Mouse (Mus musculus) heart, adult 9 months (tissue): Measurements from ENCODE around the gene Macrod2.

ENCODE experiments used
- DNase-seq, 2 experiments: peaks; one replicate each; pipeline ENCODE4 v3.0.0; 2022; ENCODE audit warnings: low spot score in 2 of 2

Macrod2 gene

GRCm38 (mm10) chr2:140395179-140395578 lies at the start of gene Macrod2:
TSS of gene Macrod2 (plus strand) at chr2:140395309.
- peak; percentile 97 to 98 for DNase-seq

DNA sequence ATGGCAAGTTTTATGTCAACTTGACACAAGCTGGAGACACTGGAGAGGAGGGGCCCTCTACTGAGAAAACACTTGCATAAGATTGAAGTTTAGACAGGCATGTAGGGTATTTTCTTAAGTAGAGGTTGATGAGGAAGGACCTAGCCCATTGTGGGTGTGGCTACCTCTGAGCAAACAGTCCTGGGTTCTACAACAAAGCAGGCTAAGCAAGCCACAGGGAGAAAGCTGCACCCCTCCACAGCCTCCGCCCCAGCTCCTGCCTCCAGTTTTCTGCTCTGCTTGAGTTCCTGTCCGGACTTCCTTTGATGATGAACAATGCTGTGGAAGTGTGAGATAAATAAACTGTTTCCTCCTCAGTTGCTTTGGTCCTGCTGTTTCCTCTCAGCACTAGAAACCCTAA lies 35.2 kb upstream of the Macrod2 start:
- DNase-seq, result no peak

DNA sequence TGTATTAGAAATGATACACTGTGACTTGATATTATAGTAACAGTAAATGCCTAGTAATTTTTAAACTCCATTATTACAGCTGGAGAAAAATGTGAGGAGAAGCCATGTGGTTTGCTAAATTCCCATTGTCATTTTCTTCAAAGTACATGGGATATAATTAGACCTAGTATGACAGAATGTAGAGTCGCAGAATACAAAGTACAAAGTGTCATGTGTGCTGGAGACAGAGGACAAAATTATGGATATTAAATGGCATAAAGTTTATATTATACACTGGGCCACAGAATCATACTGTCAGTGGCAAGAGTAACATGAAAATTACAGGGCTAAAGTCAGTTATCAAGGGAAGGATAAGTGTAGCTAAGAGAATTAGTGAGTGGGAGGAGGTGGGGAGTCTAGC lies 30.3 kb upstream of the Macrod2 start:
- DNase-seq, result no peak

DNA sequence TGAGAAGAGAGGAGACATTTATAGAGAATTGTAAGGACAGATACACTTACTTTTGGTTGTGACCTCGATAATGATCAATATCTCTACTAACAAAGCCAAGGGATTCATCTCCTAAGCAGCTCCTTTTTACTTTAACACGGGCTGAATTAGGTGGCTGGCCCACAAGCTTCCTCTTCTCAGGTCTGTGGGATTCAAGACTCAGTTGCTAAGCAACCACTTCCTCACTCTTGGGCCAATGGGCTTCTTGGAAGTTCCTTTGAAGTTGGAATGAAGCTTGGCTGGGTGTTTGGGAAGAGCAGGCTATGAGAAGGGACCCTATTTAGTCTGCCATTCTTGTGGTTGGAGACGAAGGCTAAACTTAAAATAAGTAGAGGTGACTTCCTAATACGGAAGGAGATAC lies 5.6 kb upstream of the Macrod2 start, which contains the start of gene Sel1l2:
Sel1l2 (minus strand) TSS at position 182 of the 400 bp plus-strand sequence.
- DNase-seq, result no peak

DNA sequence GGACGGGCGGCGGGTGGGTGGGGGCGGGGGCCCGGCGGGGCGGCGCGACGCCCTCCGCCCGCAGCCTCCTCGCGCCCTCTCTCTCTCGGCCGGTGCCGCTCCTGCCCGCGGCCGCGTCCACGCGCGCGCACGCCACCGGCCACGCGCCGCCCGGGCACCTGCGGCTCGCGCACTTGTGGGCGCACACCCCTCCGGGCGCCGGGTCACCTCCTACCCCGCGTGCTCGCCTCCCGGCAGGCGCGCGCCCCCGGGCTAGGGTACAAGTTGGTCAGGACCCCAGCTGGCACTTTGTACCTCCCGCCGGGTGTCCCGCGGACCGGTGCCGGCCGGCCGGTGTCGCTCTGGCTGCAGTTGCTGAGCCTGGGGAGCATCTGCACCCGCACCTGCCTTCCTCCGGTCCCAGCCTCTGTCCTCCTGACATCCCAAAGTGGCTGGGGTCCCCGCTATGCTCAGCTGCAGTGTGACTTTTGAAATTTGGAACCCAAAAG lies 679 bp downstream of the Macrod2 start:
- DNase-seq, result peak; percentile 5 to 7

DNA sequence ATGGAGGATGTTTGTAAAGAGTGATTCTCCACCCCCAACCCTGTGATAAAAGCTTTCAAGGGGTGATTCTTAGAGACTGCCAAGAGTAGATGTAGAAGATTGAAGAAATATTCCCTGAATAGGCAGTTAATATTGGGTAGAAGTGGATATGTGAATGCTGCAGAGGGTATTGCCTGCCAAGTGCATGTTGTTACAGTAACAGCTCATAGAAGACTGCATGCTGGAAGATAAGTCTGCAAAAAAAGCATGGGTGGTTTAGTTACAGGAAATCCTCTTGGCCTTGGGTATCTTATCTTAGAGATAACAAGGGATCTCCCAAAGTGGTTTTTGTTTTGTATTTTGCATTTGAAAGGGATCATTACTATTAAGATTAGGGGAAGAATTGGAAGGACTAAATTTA lies 30.7 kb downstream of the Macrod2 start:
- DNase-seq, result no peak

GRCm38 (mm10) chr2:140427283-140427682 lies 32.2 kb downstream of the Macrod2 start:
- no peak for DNase-seq

GRCm38 (mm10) chr2:140439081-140439480 lies 44.0 kb downstream of the Macrod2 start:
- no peak for DNase-seq

DNA sequence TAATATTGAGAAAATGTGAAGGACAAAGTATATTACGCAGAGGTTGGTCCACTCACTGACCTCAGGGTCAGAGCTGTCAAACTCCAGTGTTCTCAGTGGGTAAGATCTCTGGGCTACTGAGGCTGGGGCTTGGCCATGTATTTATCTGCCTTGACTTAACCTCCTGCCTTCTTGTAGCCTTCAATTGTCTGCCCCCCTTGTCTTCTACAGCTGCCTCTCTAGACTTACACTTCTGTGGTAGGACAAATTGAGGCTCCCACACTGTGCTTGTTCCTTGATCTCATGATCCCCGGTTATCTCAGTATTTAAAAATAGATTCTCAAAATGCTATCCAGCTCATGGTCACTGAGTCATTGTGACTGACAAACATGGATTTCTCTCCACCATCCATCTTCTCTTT lies 53.5 kb downstream of the Macrod2 start:
- no peak for DNase-seq

DNA sequence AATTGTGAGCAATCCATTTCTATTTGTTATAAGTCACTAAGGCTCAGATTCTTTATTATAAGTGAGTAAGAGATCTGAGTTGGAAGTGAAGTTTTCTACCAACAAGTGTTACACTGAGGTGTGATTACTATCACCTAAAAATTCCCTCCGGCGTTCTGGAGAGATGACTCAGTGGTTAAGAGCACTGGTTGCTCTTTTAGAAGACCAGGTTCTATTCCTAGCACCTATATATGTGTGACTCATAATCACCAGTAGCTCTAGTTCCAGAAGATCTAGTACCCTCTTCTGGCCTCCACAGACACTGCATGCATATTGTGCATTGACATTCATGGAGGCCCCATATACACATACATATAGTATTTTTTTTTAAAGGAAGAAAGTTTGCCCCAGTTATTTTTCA lies 80.7 kb downstream of the Macrod2 start:
- no peak for DNase-seq

DNA sequence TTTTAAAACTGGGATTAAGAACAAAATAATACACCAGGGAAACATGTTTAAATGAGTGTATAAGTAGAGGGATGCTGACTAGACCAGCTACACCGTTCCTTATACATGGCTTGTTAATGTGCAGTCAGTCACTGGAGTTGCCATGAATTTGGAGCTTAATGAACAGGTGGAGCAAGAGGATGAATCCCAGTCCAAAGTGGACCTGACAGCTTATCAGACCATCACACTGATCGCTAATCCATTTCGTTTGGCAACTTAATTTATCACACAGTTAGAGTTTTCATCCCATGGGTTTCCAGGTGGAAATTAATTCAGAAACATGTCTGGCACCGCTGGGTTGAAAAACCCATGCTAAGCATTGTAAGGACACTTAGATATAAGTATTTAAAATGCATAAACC lies 81.8 kb downstream of the Macrod2 start:
- DNase-seq, result no peak

DNA sequence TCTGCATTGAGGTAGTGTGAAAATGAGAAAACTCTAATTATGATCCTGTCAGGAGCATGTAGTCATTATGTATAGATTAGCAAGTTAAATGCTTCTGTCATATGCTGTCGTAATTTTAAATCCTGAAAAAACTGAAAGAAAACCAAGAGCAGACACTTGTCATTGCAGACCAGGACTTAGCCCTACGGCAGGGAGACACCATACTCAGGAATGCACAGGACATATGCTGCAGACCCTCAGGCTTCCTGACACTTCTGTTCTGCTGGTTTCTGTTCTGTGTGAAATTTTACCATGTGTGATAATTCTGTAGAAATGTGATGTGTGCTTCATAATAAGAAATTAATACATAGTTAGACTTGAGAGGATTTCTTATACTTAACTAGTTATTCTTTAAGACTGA lies 87.5 kb downstream of the Macrod2 start:
- DNase-seq, result no peak

- DNase-seq, result no peak
Measured at GRCm38 (mm10) chr2:140497688-140498087, 102.6 kb downstream of the Macrod2 start.

DNA sequence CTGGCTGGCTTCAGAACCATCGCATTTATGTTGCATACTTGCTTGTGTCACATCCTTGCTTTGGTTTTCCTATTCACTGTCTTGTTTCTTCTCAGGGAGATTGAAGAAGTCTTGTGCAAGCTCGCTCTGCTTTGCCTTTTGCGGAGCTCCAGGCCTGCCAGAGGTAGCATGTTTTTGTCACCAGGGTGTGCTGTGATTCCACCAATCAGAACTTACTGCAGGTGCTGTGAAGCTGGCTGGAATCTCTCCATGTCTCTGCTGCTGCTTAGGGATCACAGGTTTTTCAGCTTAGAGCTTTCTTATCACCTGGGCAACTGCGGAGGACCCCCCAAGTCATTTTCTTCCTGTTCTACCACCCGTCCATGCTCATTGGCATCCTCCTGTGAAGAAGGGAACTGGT lies 105.8 kb downstream of the Macrod2 start:
- no peak for DNase-seq

DNA sequence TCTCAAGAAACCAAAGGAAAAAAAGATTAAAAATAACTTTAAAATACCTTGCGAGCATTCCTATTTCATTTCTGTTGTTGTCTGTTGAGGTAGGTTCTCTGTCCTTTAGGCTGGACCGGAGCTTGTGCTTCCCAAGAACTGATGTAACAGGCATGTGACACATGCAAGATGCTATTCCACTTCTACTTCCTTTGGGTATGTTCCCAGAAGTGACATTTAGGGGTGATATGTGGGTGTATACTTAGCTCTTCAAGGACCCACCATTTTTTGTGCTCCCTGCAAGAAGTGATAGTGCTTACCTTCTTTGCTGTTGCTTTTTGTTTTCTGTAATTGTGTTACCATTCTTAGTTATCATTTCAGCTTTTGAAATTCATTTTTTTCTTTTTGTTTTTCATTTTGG lies 126.4 kb downstream of the Macrod2 start:
- no peak for DNase-seq

DNA sequence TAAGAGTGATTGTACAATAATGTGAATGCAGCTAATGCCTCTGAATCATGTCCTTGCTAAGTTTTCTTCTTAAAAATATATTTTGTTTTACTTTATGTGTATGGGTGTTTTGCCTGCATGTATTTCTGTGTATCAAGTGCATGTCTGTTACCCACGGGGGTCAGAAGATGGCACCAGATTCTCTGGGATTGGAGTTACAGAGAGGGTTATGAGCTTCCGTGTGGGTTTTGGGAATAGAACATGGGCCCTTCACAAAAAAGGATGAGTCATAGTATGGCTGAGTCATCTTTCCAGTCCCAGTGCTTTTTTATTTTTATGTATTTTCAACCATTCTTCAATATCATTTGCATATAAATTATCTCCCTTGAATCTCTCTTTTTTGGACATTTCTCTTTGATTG lies 135.1 kb downstream of the Macrod2 start:
- no peak for DNase-seq

DNA sequence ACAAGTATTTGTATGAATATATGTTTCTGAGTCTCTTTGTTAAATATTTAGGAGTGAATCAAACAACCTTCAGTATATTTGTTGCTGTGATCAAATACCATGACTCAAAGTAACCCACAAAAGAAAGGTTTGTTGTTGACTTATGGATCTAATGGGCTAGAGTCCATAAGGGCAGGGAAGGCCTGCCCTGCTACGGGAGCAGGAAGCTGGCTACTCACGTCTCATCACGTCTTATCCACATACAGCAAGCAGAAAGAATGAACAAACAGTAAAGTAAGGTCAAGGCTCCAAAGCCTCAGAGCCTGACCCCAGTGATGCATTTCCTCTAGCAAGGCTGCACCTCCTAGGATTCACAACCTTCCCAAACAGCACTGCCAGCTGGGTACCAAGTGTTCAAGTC lies 136.9 kb downstream of the Macrod2 start:
- no peak for DNase-seq

GRCm38 (mm10) chr2:140532859-140533519 lies 137.9 kb downstream of the Macrod2 start:
- no peak for DNase-seq

DNA sequence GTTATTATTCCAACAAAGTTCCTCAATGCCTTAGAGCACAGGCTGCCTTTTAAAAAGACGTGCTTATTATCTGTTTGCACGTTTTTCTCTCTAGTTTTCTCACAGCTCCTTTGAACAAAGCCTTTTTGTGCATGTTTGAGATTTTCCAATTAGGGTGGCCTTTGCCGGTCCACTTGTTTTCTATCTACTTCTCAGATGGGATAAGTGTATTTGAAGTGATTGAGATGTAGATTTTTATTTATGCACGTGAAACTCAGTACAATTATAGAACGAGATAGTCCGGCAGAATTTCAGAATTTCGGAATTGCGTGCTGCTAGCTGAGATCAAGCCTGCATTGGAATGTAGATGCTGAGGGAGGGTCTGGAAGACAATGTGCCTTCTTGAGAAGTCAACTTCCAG lies 138.5 kb downstream of the Macrod2 start:
- DNase-seq, result no peak

DNA sequence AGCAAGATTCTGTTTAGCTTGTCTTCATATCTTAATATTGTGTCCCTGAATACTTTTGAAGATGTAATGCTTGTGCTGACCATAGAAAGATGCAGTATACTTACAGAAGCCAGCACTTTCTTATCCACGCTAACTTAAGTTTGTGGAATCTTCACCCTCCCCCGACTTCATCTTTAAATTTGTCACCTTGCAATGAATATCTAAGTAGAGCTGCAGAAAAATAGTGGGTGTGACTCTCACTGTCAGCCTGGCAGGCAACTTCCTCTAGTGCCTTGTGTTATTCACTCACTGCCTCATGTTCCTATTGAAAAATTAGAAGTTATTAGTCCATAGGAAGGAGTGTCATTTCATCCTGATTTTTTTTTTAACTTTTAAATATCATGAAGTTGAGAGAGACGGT lies 139.5 kb downstream of the Macrod2 start:
- DNase-seq, result no peak

DNA sequence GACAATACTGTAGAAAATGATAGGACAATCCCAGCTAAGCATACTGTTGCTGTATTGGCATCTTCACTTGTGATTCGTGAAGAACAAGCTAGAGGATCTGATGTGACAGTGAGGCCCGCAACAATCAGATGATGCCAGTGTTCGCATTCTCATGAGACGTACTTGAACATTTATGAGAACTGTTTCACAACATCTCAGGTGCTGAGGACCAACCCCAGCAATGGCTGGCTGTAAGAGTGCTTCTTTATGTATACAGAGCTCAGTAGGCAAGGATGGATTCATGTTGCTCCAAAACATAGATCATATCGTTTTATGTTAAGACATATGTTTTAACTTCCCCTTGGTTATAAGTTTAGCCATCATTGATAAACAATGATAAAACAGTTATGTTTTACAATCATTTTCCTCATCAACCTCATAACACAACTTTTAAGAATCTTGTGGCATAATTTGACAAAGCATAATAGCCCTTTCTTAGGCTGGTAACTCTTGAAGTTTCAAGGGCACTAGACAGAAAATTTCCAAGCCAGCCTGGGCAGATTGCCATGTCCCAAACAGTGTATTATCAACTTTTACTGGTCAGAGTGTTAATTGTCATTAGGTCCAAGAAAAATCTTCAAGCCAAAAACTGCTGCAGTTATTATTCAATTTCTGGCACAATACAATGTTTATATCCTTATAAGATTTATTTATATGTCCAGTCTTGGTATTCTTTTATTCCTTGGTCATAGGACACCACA lies 140.9 kb downstream of the Macrod2 start:
- no peak for DNase-seq

DNA sequence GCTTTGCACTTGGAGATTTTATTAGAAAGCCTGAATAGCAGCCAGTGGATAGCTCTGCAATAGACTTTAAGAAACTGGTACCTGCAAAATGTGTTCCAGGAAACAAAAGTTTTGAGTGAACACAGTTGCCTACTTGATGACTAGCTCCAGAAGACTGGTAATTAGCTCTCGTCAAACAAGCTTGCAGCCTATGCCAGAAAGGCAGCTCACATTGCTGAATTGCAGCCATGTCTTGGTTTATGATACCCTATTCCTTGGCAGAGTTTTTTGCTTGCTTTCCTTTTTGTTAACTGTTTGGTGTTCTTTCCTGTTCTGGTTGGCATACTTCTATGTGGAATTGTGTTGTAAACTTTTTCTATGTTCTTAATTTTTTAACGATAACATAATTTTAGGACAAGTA lies 154.2 kb downstream of the Macrod2 start:
- no peak for DNase-seq

DNA sequence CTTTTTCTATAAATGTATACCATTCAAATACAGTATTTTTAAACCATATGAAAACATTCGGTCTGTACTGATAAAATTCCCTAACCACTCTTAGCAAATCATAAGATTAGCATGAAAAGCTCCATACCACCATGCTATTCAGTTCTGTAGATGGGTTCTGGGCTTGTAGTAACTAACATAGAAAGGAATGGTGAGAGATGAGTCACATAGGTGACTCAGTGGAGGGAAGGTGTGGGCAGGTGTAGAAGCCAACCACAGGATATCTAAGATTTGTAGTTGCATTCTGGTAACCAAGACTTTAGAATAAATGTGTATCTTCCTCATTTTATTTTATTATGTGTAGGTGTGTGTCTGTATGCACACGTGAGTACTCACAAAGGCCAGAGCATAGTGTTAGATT lies 166.3 kb downstream of the Macrod2 start:
- DNase-seq, result no peak
